Mouse (Mus musculus) lung, postnatal 25 days (tissue): Measurements from ENCODE around the gene Gm7876.
"Not testable (repeated sequence)": the region's sequence is repeated elsewhere in the genome, so short reads cannot be mapped to it uniquely, and the experiment has no call there.

Experiments
- DNase-seq: peaks from one replicate; pipeline ENCODE4 v3.0.0; 2022; ENCODE audit warnings: low spot score

Gene Gm7876

DNA sequence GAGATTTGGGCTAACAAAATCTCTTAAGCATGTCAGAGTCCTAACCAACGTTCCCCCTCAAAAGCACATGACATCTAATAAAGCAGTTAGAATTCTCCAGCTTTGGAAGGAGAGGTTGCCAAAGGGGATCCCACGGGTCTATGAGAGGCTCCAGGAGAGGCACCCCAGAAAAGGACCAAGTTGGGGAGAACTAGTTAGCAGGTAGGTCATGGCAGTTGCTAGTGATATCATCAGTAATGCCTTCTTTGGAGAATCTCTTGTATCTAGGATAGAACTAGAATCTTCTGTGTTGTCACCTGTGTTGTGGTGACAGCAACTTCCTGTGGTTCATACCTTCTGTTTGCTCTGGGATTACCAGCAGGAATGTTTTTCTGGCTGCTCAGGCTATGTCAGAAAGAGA lies at the start of gene Gm7876:
TSS of gene Gm7876 (plus strand) at position 301 of the 400 bp plus-strand sequence.
- not testable (repeated sequence) for DNase-seq

DNA sequence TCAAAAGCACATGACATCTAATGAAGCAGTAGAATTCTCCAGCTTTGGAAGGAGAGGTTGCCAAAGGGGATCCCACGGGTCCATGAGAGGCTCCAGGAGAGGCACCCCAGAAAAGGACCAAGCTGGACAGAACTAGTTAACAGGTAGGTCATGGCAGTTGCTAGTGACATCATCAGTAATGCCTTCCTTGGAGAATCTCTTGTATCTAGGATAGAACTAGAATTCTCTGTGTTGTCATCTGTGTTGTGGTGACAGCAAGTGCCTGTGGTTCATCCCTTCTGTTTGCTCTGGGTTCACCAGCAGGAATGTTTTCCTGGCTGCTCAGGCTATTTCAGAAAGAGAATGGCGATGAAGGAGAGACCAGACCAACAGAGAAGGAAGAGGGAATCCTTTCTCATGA lies 45.1 kb upstream of the Gm7876 start, which contains the start of gene Gm3239:
TSS of gene Gm3239 (plus strand) at position 301 of the 400 bp plus-strand sequence.
- not testable (repeated sequence) for DNase-seq

DNA sequence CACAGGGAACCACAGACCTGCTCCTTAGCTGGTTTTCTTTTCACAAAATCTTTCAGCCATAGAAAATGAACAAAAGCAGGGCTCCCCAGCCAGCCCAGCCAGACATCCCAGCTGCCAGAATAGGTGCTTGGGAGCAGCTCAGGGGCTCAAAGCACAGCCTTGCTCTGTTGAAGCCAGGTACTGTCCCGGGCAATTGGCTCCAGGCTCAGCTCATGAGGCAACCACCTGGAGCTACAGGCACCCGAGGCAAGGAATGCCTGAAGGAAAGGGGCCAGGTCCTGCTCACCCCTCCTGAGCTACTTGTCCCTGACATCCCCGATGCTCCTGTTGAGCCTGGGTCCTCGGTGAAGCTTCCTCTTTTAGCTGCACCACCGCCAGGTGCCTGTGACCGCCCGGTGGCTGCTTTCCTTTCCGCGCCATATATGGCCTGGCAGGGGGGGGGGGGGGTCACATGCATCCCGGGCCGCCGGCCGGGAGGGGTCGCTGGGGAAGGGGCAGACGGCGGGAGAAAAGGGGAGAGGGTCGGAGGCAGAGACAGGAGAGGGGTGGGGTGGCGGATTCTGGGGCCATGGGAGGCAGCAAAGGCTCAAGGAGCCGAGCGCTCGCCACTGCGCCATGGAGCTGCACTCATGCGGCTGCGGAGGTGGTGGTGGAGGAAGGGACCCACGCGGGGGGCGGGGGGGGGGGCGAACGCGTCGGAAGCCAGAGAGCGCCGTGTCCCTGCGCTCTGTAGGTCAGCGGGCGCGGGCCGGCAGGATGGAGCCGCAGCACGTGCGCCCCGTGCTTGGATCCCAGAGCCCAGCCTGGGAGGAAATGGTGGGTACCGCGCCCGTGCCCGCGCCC lies 17.2 kb downstream of the Gm7876 start, which contains the start of gene Gm3252:
TSS of gene Gm3252 (plus strand) at position 738 of the 843 bp plus-strand sequence.
- not testable (repeated sequence) for DNase-seq
